Mouse (Mus musculus) intestine, postnatal 0 days (tissue): ENCODE measurements around the gene Thnsl2. TPM values are rescaled to one million over a fixed set of nuclear protein-coding genes. Genes with fewer than 3 reads are reported as not detected.

Source experiments
- ATAC-seq: fragments of 200-750 bp; cut with Nextera tagmentation; 2 replicates; pipeline ENCODE4 v1.8.0; 2017; ENCODE audit warnings: mild to moderate bottlenecking, moderate TSS enrichment, moderate library complexity
- H3K27ac ChIP-seq: fragments of 300-500 bp; sonication (generic); 2 replicates; pipeline ENCODE4 v1.5.1; 2014; ENCODE audit warnings: mild to moderate bottlenecking, low read depth, low read length, moderate library complexity
- H3K27me3 ChIP-seq: fragments of 300-500 bp; sonication (generic); replicated peaks from 2 replicates; pipeline ENCODE4 v1.6.1; 2014; ENCODE audit warnings: low read length, mixed read lengths; ENCODE audit not compliant: control insufficient read depth, insufficient read depth
- H3K36me3 ChIP-seq: fragments of 300-500 bp; sonication (generic); 2 replicates; pipeline ENCODE4 v1.6.1; 2014; ENCODE audit warnings: mild to moderate bottlenecking, moderate library complexity; ENCODE audit not compliant: control insufficient read depth, insufficient read depth
- H3K4me1 ChIP-seq: fragments of 300-500 bp; sonication (generic); replicated peaks from 2 replicates; pipeline ENCODE4 v1.6.1; 2014; ENCODE audit warnings: antibody characterized with exemption, low read length, mixed read lengths; ENCODE audit not compliant: control insufficient read depth, insufficient read depth
- H3K4me2 ChIP-seq: fragments of 300-500 bp; sonication (generic); replicated peaks from 2 replicates; pipeline ENCODE4 v1.6.1; 2014; ENCODE audit warnings: low read depth, mild to moderate bottlenecking, moderate library complexity
- H3K4me3 ChIP-seq: fragments of 300-500 bp; sonication (generic); 2 replicates; pipeline ENCODE4 v1.5.1; 2014; ENCODE audit warnings: low read depth, low read length
- H3K9ac ChIP-seq: fragments of 300-500 bp; sonication (generic); 2 replicates; pipeline ENCODE4 v1.6.1; 2014; ENCODE audit warnings: mild to moderate bottlenecking, low read depth, low read length
- H3K9me3 ChIP-seq: fragments of 300-500 bp; sonication (generic); 2 replicates; pipeline ENCODE4 v1.6.1; 2016; ENCODE audit warnings: mixed run types; ENCODE audit not compliant: control insufficient read depth
- CTCF ChIP-seq: sonication (generic); IDR thresholded peaks from 2 replicates; pipeline ENCODE4 v1.5.1; 2016; ENCODE audit warnings: low read depth, mild to moderate bottlenecking, control low read depth, antibody characterized with exemption, moderate library complexity
- WGBS: fragments of 180-500 bp; shearing (Covaris S2); extraction: QIAGEN DNeasy Blood & Tissue Kit; methylation state at CpG from one replicate; pipeline ENCODE4 v1.1.7; 2014; 5-methylcytosine and 5-hydroxymethylcytosine counted together
- polyA plus RNA-seq: library from polyadenylated mRNA; unstranded; fragments of >200 nt; fragmentation: Nextera tagmentation; extraction: Ambion mirVana; gene quantifications from 2 replicates; pipeline ENCODE4 v1.2.1, GENCODE M21; 2015

Thnsl2 gene
- 55.8 and 68.8 TPM in 2 replicates for polyA plus RNA-seq

DNA sequence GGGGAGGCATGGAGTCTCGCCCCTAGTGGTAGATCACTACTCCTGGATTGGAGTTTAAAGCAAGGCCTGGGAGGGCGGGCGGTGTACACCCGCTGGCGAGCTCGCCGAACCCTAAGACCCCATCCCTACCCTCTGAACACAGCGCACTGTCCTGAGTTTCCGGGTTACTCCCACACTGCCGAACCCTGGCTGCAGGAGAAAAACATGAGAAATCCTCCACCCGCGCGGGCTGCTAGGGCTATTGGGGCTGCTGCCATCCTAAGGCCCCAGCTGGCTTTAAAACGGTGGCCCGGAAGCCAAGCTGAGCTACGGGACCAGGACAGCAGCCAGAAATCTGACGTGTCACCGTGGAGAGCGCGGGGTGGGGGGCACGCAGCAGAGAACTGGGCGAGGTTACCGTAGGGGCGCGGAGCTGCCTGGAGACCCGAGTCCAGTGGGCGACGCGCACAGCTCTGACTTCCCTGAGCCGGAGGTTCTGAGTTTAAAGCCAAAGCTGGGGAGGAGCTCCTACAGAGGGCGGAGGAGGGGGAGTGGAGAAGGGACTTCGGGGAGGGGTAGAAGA lies at the start of gene Thnsl2:
Thnsl2 (minus strand) TSS at position 546 of the 562 bp plus-strand sequence.
- no peaks in the 10 kb centered on the region for H3K27me3 ChIP-seq
- peak within 1 kb of the TSS; percentile 83 for H3K4me2 ChIP-seq
- H3K4me1 ChIP-seq: no peaks in the 10 kb centered on the region
- H3K9ac ChIP-seq: peak within 1 kb of the TSS; percentile 62
- no peaks in the 10 kb centered on the region for H3K9me3 ChIP-seq
- 0% methylated on average over 32 of the region's 32 CpGs for WGBS
- peak; percentile 67 for TF ChIP-seq CTCF
- H3K4me3 ChIP-seq: peak within 1 kb of the TSS; percentile 53
- ATAC-seq: peak; percentile 55
- peak within 1 kb of the TSS; percentile 97 for H3K27ac ChIP-seq
- no peaks in the 10 kb centered on the region; the same call in 1 of the 2 replicates for H3K36me3 ChIP-seq

GRCm38 (mm10) chr6:71193151-71193740 lies 49.0 kb upstream of the Thnsl2 start:
- TF ChIP-seq CTCF: no peak

DNA sequence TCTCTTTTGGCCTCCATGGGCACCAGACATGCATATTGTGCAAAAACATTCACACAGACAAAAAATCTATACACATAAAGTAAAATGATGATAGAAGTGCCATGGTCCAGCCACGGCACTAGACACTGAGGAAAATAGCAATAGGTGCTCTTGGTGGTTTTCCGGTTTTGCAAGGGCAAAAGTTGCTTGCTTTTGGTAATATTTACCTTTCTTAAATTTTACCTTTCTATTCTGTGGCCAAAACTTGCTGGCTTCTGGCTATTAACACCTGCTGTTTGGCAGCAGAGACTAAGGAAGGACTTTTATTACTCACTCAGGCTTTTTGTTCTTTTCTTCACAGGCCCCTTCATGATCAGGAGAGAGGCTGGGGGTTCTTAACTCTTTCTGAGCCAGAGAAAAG lies 46.3 kb upstream of the Thnsl2 start:
- Histone ChIP-seq H3K9me3 (no peaks in the 10 kb centered on the region), H3K4me2 (no peak overlapping the region), H3K36me3 (no peaks in the 10 kb centered on the region), H3K4me1 (no peaks in the 10 kb centered on the region), H3K27me3 (no peaks in the 10 kb centered on the region), H3K27ac (no peak overlapping the region), H3K9ac (no peak overlapping the region), H3K4me3 (no peak overlapping the region)
- WGBS: 93% methylated on average over 2 of the region's 2 CpGs
- TF ChIP-seq CTCF: no peak
- ATAC-seq: no peak

More at GRCm38 (mm10) chr6:71193151-71193740, 49.0 kb upstream of the Thnsl2 start:
- no peak overlapping the region for H3K4me3 ChIP-seq
- no peaks in the 10 kb centered on the region for H3K9me3 ChIP-seq
- 79% methylated on average over 6 of the region's 6 CpGs for WGBS
- H3K9ac ChIP-seq: no peak overlapping the region
- no peak for ATAC-seq
- H3K27ac ChIP-seq: no peak overlapping the region
- no peaks in the 10 kb centered on the region for H3K4me1 ChIP-seq
- H3K4me2 ChIP-seq: no peak overlapping the region
- H3K36me3 ChIP-seq: no peaks in the 10 kb centered on the region
- H3K27me3 ChIP-seq: no peaks in the 10 kb centered on the region

GRCm38 (mm10) chr6:71189578-71189977 lies 45.3 kb upstream of the Thnsl2 start:
- H3K9ac ChIP-seq: no peak overlapping the region
- H3K4me3 ChIP-seq: no peak overlapping the region
- TF ChIP-seq CTCF: no peak
- WGBS: 61% methylated on average over 1 of the region's 1 CpGs
- no peaks in the 10 kb centered on the region for H3K27me3 ChIP-seq
- no peak overlapping the region for H3K27ac ChIP-seq
- ATAC-seq: no peak
- no peaks in the 10 kb centered on the region; the same call in 1 of the 2 replicates for H3K4me1 ChIP-seq
- H3K4me2 ChIP-seq: no peak overlapping the region
- no peaks in the 10 kb centered on the region for H3K36me3 ChIP-seq
- H3K9me3 ChIP-seq: no peaks in the 10 kb centered on the region

DNA sequence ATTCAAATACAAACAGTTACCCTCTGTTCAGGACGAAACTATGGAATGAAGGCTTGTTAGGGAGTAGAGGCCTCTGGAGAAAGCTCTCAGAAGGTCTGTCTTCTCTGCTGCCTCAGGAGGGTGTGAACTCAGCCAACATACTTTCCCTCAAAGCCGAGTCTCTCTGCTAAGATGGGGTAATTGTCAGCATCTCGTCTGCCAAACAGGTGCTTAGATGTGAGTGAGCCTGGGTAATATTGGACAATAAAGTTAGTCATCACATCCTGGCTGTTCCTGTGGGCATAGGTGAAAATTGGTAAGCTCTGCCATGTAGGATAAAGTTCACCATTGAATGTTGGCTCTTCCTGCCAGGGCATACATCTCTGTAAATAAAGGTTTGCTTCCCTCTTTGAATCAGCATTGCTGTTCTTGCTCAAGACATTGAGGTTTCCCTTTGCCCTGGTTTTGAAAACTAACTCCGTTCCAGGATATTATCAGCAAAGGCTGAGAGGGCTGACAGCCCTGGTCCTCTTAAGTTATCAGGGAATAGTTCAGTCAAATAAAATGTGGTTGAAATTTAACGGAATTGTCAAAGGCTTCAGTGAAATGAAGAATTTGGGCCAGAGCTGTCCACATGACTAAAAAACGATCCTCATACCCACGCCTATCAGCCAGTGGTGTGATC lies 40.8 kb upstream of the Thnsl2 start:
- H3K9ac ChIP-seq: no peak overlapping the region
- H3K4me1 ChIP-seq: no peaks in the 10 kb centered on the region; the same call in 1 of the 2 replicates
- H3K36me3 ChIP-seq: no peaks in the 10 kb centered on the region
- TF ChIP-seq CTCF: no peak
- peak; percentile 74 for ATAC-seq
- no peaks in the 10 kb centered on the region for H3K9me3 ChIP-seq
- no peaks in the 10 kb centered on the region for H3K27me3 ChIP-seq
- 43% methylated on average over 7 of the region's 7 CpGs for WGBS
- no peak overlapping the region for H3K27ac ChIP-seq
- no peak overlapping the region for H3K4me3 ChIP-seq
- H3K4me2 ChIP-seq: no peak overlapping the region

GRCm38 (mm10) chr6:71180596-71180995 lies 36.4 kb upstream of the Thnsl2 start:
- Histone ChIP-seq H3K27me3 (no peaks in the 10 kb centered on the region), H3K9ac (no peak overlapping the region), H3K4me1 (no peaks in the 10 kb centered on the region; the same call in 1 of the 2 replicates), H3K4me2 (no peak overlapping the region), H3K9me3 (no peaks in the 10 kb centered on the region), H3K36me3 (no peaks in the 10 kb centered on the region), H3K27ac (no peak overlapping the region), H3K4me3 (no peak overlapping the region)
- WGBS: 44% methylated on average over 1 of the region's 1 CpGs
- peak; percentile 19; the same call in 1 of the 2 replicates for ATAC-seq
- no peak for TF ChIP-seq CTCF
